Mouse (Mus musculus): ENCODE measurements around the gene Slc5a7.

The Slc5a7 gene

DNA sequence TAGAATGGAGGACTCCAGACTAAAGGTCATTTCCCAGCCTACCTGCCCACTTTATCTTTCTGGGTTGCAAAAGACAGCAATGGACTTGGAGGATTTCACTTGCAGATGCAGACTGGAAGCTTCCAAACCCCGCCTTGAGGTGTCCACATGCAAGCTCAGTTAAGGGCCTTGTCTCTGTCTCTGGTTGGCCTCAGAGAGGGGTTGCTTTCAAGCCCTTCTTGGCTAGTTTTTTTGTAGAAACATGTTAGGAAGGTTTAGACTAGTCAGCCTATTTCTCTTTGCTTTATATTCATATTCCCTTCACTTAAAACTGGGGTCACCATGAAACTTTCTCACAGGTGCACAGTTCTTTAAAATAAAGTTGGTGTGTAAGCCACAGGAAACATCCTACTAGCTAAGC, at the start of gene Slc5a7:
TSS of gene Slc5a7 (minus strand) at position 101 of the 400 bp plus-strand sequence.
- no peak for DNase-seq (ENCODE audit: low spot score)

DNA sequence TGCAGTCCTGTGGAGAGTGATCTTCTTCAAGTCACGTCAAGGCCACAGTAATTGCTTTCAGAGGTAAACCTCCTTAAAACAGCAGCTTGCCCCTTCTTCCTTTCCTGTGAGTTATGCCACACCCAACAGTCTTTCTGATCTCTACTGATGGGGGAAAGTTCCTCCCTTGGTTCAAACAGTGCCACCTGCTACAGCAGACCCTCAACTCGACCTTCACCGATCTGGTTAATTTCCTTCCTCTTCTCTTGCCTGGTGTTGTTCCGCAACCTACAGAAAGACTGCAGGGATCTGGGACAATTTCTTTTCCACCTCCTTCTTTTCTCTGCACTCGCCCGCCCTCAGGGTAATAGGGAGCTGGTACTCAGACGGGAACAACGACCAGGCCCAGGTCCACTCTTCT, 48.8 kb upstream of the Slc5a7 start:
- DNase-seq (ENCODE audit: low spot score), result no peak

DNA sequence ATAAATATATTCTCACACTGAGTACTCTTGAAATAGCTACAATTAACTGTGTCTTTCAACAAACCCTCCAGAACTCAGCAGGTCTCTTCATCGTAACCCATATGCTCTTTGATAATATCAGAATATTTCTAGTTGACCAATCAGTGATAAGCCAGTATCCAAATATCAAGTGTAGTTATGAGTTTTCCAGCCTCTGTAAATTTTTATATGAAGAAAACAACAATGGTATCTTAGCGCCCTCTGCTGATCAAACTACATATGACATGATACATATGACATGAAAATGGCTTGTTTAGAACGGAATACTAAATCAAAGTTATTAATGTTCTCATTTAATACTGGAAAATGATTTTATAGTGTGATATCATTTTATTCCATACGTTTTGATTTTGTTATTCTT, 44.6 kb upstream of the Slc5a7 start:
- DNase-seq (ENCODE audit: low spot score), result peak; percentile 63

DNA sequence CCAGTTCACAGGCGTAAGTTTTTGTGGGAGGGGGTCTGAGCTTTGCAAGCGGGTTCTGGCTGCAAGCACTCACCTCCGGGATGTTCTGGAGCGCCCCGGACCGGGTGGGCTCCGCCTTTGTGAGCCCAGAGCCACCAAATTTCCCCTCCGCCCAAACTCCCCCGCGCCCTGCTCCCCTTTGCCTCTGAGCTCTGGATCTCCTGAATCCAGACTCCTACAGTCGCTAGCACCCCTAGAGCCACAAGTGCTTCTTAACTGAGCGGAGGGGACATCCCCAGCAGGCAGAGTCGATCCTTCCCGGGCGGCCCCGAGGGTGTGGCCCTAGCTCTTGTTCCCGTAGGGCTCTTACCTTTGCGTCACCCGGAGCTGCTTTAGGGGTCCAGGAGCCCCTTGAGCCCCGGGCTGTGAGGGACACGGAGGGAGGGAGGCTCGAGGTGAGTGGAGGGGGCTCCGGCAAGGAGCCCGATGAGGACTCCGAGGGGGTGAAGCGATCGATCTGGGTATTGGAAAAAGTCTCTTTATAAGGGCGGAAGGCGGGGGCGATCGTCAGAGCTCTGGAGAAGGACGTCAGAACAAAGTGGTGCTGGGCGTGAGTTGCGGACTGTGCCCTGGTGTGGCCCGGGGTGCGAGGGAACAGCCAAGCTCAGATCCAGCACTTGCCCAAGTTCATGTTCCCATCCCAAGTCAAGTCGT, 456 bp downstream of the Slc5a7 start:
- peak; percentile 38 for DNase-seq (ENCODE audit: low spot score)

DNA sequence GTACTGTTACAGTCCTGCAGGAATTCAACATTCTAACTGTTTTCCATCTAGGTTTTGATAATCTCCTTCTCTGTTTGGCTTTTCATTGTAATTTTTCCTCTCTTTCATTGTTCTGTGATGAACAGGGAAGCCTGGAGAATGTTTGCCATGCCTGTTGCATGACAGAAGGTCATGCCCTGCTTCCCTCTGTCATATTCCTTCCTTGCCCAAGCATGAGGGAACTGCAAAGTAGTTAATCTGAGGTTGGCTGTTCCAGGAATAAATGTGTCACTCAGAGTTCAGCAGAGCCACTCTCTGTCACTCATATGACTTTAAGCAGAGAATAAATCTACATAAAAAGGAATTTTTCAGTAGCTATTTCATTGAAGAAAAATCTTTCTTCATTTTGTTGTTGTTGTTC, 48.1 kb downstream of the Slc5a7 start:
- DNase-seq (ENCODE audit: low spot score), result no peak

DNA sequence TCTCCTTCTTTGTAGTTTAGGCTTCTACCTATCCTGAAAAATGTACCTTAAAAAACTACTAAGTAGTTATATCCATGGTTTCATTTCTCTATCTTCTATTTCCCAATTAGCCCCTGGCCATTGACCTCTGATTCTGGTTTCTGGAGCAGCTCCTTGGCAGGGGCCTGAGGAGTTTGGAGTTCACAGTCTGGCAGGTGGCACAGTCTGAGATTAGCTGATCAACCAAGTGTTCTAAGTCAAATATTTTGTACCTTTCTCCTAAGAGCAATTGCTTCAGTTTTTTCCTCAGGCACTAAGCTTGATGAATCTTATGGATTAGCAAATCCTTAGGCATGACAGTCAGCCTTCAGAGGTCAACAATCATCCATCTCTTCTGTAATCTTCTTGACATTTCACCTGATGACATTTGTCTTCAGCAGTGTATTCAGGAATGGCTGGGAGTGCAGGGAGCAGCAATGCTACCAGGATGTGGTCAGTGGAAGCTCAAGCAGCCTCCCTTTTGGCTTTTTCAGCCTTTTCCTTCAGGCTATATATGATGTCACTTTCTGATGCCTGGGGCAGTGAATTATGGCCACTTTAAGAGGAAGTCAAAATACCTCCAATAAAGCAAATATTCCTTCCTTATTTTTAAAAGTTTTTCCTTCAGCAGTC, 55.1 kb downstream of the Slc5a7 start:
- DNase-seq (ENCODE audit: low spot score), result no peak

DNA sequence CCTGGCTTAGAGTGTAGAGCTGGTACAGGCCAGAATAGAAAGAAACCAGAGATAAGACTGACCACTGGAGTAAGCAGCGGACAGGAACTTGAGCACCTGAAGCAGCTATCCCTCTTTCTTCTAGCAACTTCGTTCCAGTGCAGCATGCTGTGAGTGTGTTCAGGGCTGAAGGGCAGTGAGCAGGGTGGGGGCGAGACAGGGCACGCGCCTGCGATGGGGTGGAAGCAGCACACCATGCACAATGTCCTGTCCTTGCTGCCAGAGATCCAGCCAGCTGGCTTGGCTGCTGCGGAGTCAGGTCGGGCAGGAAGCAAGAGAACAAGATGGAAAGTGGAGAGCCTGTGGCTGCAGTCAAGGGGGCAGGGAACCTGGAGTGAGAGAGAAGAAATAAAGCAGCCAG, 59.4 kb downstream of the Slc5a7 start:
- no peak for DNase-seq (ENCODE audit: low spot score)

Data from embryo, embryonic 10 days (tissue).